Mouse (Mus musculus) cerebellum, adult 9-11 months (tissue): ENCODE results near the gene A530016L24Rik.
A peak's percentile ranks its signal among the peaks of the same experiment; 100 is the strongest.

Source experiments
- DNase-seq: peaks from one replicate; pipeline ENCODE4 v3.0.0; 2022

Gene A530016L24Rik

GRCm38 (mm10) chr12:112489134-112489533, at the start of gene A530016L24Rik:
A530016L24Rik (plus strand) TSS chr12:112489448.
- no peak for DNase-seq

- DNase-seq, result no peak
These were observed 49.3 kb upstream of the A530016L24Rik start for GRCm38 (mm10) chr12:112439993-112440392.

GRCm38 (mm10) chr12:112449144-112449827, 40.0 kb upstream of the A530016L24Rik start:
- DNase-seq, result no peak

- peak; percentile 50 for DNase-seq
These were observed 39.4 kb upstream of the A530016L24Rik start for GRCm38 (mm10) chr12:112449828-112450180.

GRCm38 (mm10) chr12:112450883-112451282, 38.4 kb upstream of the A530016L24Rik start:
- DNase-seq, result peak; percentile 33

GRCm38 (mm10) chr12:112451381-112451780, 37.9 kb upstream of the A530016L24Rik start:
- DNase-seq, result no peak

- no peak for DNase-seq
These were observed 37.4 kb upstream of the A530016L24Rik start for GRCm38 (mm10) chr12:112451826-112452225.

GRCm38 (mm10) chr12:112456144-112456713, 33.0 kb upstream of the A530016L24Rik start:
- DNase-seq, result no peak

- DNase-seq, result no peak
These were observed 31.4 kb upstream of the A530016L24Rik start for GRCm38 (mm10) chr12:112457839-112458238.

- DNase-seq, result no peak
These were observed 26.8 kb upstream of the A530016L24Rik start for GRCm38 (mm10) chr12:112462423-112462822.

- DNase-seq, result no peak
These were observed 26.0 kb upstream of the A530016L24Rik start for GRCm38 (mm10) chr12:112463209-112463608.

- no peak for DNase-seq
These were observed 25.4 kb upstream of the A530016L24Rik start for GRCm38 (mm10) chr12:112463750-112464444.

- no peak for DNase-seq
These were observed 24.7 kb upstream of the A530016L24Rik start for GRCm38 (mm10) chr12:112464516-112464915.

GRCm38 (mm10) chr12:112465928-112466327, 23.3 kb upstream of the A530016L24Rik start:
- DNase-seq, result no peak

- no peak for DNase-seq
These were observed 21.9 kb upstream of the A530016L24Rik start for GRCm38 (mm10) chr12:112467387-112467786.

GRCm38 (mm10) chr12:112469393-112469792, 19.9 kb upstream of the A530016L24Rik start:
- no peak for DNase-seq

GRCm38 (mm10) chr12:112470216-112470615, 19.0 kb upstream of the A530016L24Rik start:
- DNase-seq, result no peak

- DNase-seq, result peak; percentile 58
These were observed 15.5 kb upstream of the A530016L24Rik start for GRCm38 (mm10) chr12:112473777-112474176.

- no peak for DNase-seq
These were observed 287 bp downstream of the A530016L24Rik start for GRCm38 (mm10) chr12:112489535-112489934.

- no peak for DNase-seq
These were observed 1.2 kb downstream of the A530016L24Rik start for GRCm38 (mm10) chr12:112490444-112490939.

- no peak for DNase-seq
These were observed 6.9 kb downstream of the A530016L24Rik start for GRCm38 (mm10) chr12:112496136-112496535.

GRCm38 (mm10) chr12:112497731-112498130, 8.5 kb downstream of the A530016L24Rik start:
- no peak for DNase-seq

- DNase-seq, result no peak
These were observed 9.4 kb downstream of the A530016L24Rik start for GRCm38 (mm10) chr12:112498683-112499082.
